Mouse (Mus musculus) MEL (cell line): ENCODE measurements at regions not wholly inside any gene's neighbourhood (a gene's known extent, or its start where the extent isn't known, plus 50 kb on each side); places are given as distances from the start of the nearest gene placed in this dataset.

Experiments
- BHLHE40 ChIP-seq: IDR thresholded peaks from 2 replicates; pipeline ENCODE4 v1.6.1; 2012; ENCODE audit warnings: low read depth, mild to moderate bottlenecking, inconsistent platforms, low read length, improper control_type of control experiment, borderline replicate concordance
- CHD2 ChIP-seq: IDR thresholded peaks from 2 replicates; pipeline ENCODE4 v1.6.1; 2011; ENCODE audit warnings: low read length, improper control_type of control experiment
- CTCF ChIP-seq, 3 experiments: IDR thresholded peaks in 2 of 3; conservative IDR thresholded peaks in 1 of 3; 2 replicates each; pipeline ENCODE4 v1.5.1; 2011 to 2012; ENCODE audit warnings: low read length in 3 of 3, low read depth in 2 of 3, mild to moderate bottlenecking in 2 of 3, improper control_type of control experiment in 1 of 3, inconsistent platforms in 1 of 3, mixed read lengths in 1 of 3, moderate library complexity in 1 of 3; ENCODE audit not compliant: control insufficient read depth in 1 of 3, insufficient read depth in 1 of 3, poor library complexity in 1 of 3, severe bottlenecking in 1 of 3
- EP300 ChIP-seq, 2 experiments: IDR thresholded peaks; 2 replicates each; pipeline ENCODE4 v1.6.1; 2011; ENCODE audit warnings: improper control_type of control experiment in 2 of 2, low read length in 2 of 2, low read depth in 1 of 2, mild to moderate bottlenecking in 1 of 2
- MAFK ChIP-seq: IDR thresholded peaks from 2 replicates; pipeline ENCODE4 v1.6.1; 2011; ENCODE audit warnings: low read depth, mild to moderate bottlenecking, low read length, improper control_type of control experiment, borderline replicate concordance
- MAX ChIP-seq: IDR thresholded peaks from 2 replicates; pipeline ENCODE4 v1.6.1; 2011; ENCODE audit warnings: low read length, improper control_type of control experiment
- RAD21 ChIP-seq: IDR thresholded peaks from 2 replicates; pipeline ENCODE4 v1.6.1; 2011; ENCODE audit warnings: mild to moderate bottlenecking, low read depth, low read length, improper control_type of control experiment
- RCOR1 ChIP-seq: IDR thresholded peaks from 2 replicates; pipeline ENCODE4 v1.6.1; 2012; ENCODE audit warnings: low read depth, mild to moderate bottlenecking, inconsistent platforms, low read length, improper control_type of control experiment

- TF ChIP-seq BHLHE40 (no peak), MAX (no peak), CTCF (IDR thresholded peaks at IDR 0.05 in 2 of 3, conservative IDR thresholded peaks at IDR 0.05 in 1 of 3; ENCODE audit: control insufficient read depth in 1 of 3, insufficient read depth in 1 of 3, low read depth in 2 of 3, low read length in 3 of 3, poor library complexity in 1 of 3, severe bottlenecking in 1 of 3) (no peak), MAFK (no peak), EP300 (IDR thresholded peaks at IDR 0.05; ENCODE audit: low read depth in 1 of 2, low read length in 2 of 2) (no peak), RCOR1 (no peak), CHD2 (no peak), RAD21 (no peak)
These were observed 164.8 kb upstream of the Klf4 start for GRCm38 (mm10) chr4:55697108-55697507.
